Mouse (Mus musculus) liver, embryonic 12.5 days (tissue): Measurements from ENCODE around the gene Gm36210. TPM values are rescaled to one million over a fixed set of nuclear protein-coding genes. Genes with fewer than 3 reads are reported as not detected.
A peak's percentile ranks its signal among the peaks of the same experiment; 100 is the strongest.

ENCODE experiments used
- ATAC-seq: fragments of 200-750 bp; cut with Nextera tagmentation; 2 replicates; pipeline ENCODE4 v1.8.0; 2017; ENCODE audit warnings: moderate number of reproducible peaks, mild to moderate bottlenecking, moderate library complexity
- H3K27ac ChIP-seq: fragments of 300-500 bp; sonication (generic); 2 replicates; pipeline ENCODE4 v1.5.1; 2016; ENCODE audit warnings: mild to moderate bottlenecking
- H3K27me3 ChIP-seq: fragments of 300-500 bp; sonication (generic); replicated peaks from 2 replicates; pipeline ENCODE4 v1.6.1; 2016; ENCODE audit warnings: mild to moderate bottlenecking, moderate library complexity
- H3K36me3 ChIP-seq: fragments of 300-500 bp; sonication (generic); 2 replicates; pipeline ENCODE4 v1.6.1; 2016; ENCODE audit warnings: mild to moderate bottlenecking, moderate library complexity
- H3K4me1 ChIP-seq: fragments of 300-500 bp; sonication (generic); 2 replicates; pipeline ENCODE4 v1.6.1; 2016
- H3K4me2 ChIP-seq: fragments of 300-500 bp; sonication (generic); 2 replicates; pipeline ENCODE4 v1.6.1; 2016; ENCODE audit warnings: mild to moderate bottlenecking, moderate library complexity
- H3K4me3 ChIP-seq: fragments of 300-500 bp; sonication (generic); 2 replicates; pipeline ENCODE4 v1.5.1; 2016; ENCODE audit warnings: mild to moderate bottlenecking, moderate library complexity
- H3K9ac ChIP-seq: fragments of 300-500 bp; sonication (generic); 2 replicates; pipeline ENCODE4 v1.6.1; 2016; ENCODE audit warnings: mild to moderate bottlenecking, moderate library complexity
- H3K9me3 ChIP-seq: fragments of 300-500 bp; sonication (generic); replicated peaks from 2 replicates; pipeline ENCODE4 v1.6.1; 2016; ENCODE audit warnings: mild to moderate bottlenecking, moderate library complexity
- WGBS: fragments of 180-500 bp; shearing (Covaris S2); methylation state at CpG from one replicate; pipeline ENCODE4 v1.1.7; 2016; ENCODE audit not compliant: insufficient replicate concordance; 5-methylcytosine and 5-hydroxymethylcytosine counted together
- polyA plus RNA-seq: library from polyadenylated mRNA; unstranded; fragments of >200 nt; fragmentation: Nextera tagmentation; extraction: Ambion mirVana; gene quantifications from 2 replicates; pipeline ENCODE4 v1.2.1, GENCODE M21; 2016

Gene Gm36210
- polyA plus RNA-seq, 1 experiment from 2014 or later, result not detected

GRCm38 (mm10) chr7:4934160-4934914, 28.0 kb upstream of the Gm36210 start:
- no peak overlapping the region for H3K4me2 ChIP-seq
- H3K9ac ChIP-seq, result no peak overlapping the region
- WGBS, result 54% methylated on average over 4 of the region's 4 CpGs
- no peaks in the 10 kb centered on the region for H3K4me1 ChIP-seq
- peaks cover 7% of the 10 kb centered on the region; the same call in 1 of the 2 replicates for H3K27me3 ChIP-seq
- H3K27ac ChIP-seq, result no peak overlapping the region
- no peak for ATAC-seq
- H3K9me3 ChIP-seq, result no peaks in the 10 kb centered on the region
- H3K4me3 ChIP-seq, result no peak overlapping the region
- no peaks in the 10 kb centered on the region for H3K36me3 ChIP-seq

- H3K9ac ChIP-seq, result no peak overlapping the region
- ATAC-seq, result no peak
- no peaks in the 10 kb centered on the region for H3K36me3 ChIP-seq
- H3K9me3 ChIP-seq, result no peaks in the 10 kb centered on the region
- 54% methylated on average over 12 of the region's 12 CpGs for WGBS
- no peak overlapping the region for H3K4me2 ChIP-seq
- no peaks in the 10 kb centered on the region for H3K4me1 ChIP-seq
- no peak overlapping the region for H3K27ac ChIP-seq
- peaks cover 13% of the 10 kb centered on the region; the same call in 1 of the 2 replicates for H3K27me3 ChIP-seq
- no peak overlapping the region for H3K4me3 ChIP-seq
These were observed 26.8 kb upstream of the Gm36210 start for GRCm38 (mm10) chr7:4933103-4933502.

- 67% methylated on average over 17 of the region's 17 CpGs for WGBS
- no peak for ATAC-seq
- H3K27ac ChIP-seq, result no peak overlapping the region
- H3K4me1 ChIP-seq, result peaks cover 21% of the 10 kb centered on the region
- H3K27me3 ChIP-seq, result peaks cover 56% of the 10 kb centered on the region
- H3K9ac ChIP-seq, result no peak overlapping the region
- no peak overlapping the region for H3K4me3 ChIP-seq
- H3K9me3 ChIP-seq, result no peaks in the 10 kb centered on the region
- no peak overlapping the region for H3K4me2 ChIP-seq
- no peaks in the 10 kb centered on the region for H3K36me3 ChIP-seq
These were observed 22.0 kb upstream of the Gm36210 start for GRCm38 (mm10) chr7:4928323-4928722.

GRCm38 (mm10) chr7:4927711-4928110, 21.4 kb upstream of the Gm36210 start:
- Histone ChIP-seq H3K9ac (no peak overlapping the region), H3K9me3 (no peaks in the 10 kb centered on the region), H3K4me3 (no peak overlapping the region), H3K4me2 (no peak overlapping the region), H3K36me3 (no peaks in the 10 kb centered on the region), H3K4me1 (peaks cover 27% of the 10 kb centered on the region), H3K27ac (no peak overlapping the region), H3K27me3 (peaks cover 59% of the 10 kb centered on the region)
- ATAC-seq, result no peak
- WGBS, result 49% methylated on average over 8 of the region's 8 CpGs

- H3K4me3 ChIP-seq, result no peak overlapping the region
- H3K27me3 ChIP-seq, result peaks cover 68% of the 10 kb centered on the region
- no peak overlapping the region for H3K27ac ChIP-seq
- no peaks in the 10 kb centered on the region for H3K36me3 ChIP-seq
- ATAC-seq, result no peak
- no peak overlapping the region for H3K9ac ChIP-seq
- no peak overlapping the region for H3K4me2 ChIP-seq
- H3K4me1 ChIP-seq, result peaks cover 32% of the 10 kb centered on the region
- H3K9me3 ChIP-seq, result no peaks in the 10 kb centered on the region
- 65% methylated on average over 16 of the region's 16 CpGs for WGBS
These were observed 20.5 kb upstream of the Gm36210 start for GRCm38 (mm10) chr7:4926849-4927248.

GRCm38 (mm10) chr7:4925441-4926381, 19.4 kb upstream of the Gm36210 start, which contains the start of gene Ssc5d:
Gene Ssc5d, plus strand, starts transcription at chr7:4925785.
- Histone ChIP-seq H3K9me3 (no peaks in the 10 kb centered on the region), H3K4me1 (peaks cover 44% of the 10 kb centered on the region), H3K9ac (no peak within 1 kb of the TSS), H3K27me3 (peaks cover 73% of the 10 kb centered on the region), H3K36me3 (peaks cover 3% of the 10 kb centered on the region), H3K4me2 (no peak within 1 kb of the TSS; the same call in 1 of the 2 replicates), H3K27ac (0 out of 2 replicates have a peak within 1 kb of the TSS, but pooled peaks have one; percentile 45), H3K4me3 (no peak within 1 kb of the TSS)
- no peak for ATAC-seq
- WGBS, result 23% methylated on average over 6 of the region's 6 CpGs

- WGBS, result 14% methylated on average over 3 of the region's 4 CpGs
- ATAC-seq, result no peak
- H3K4me2 ChIP-seq, result no peak overlapping the region
- no peaks in the 10 kb centered on the region for H3K9me3 ChIP-seq
- H3K27ac ChIP-seq, result no peak overlapping the region
- H3K4me3 ChIP-seq, result no peak overlapping the region
- peaks cover 73% of the 10 kb centered on the region for H3K27me3 ChIP-seq
- peaks cover 47% of the 10 kb centered on the region for H3K4me1 ChIP-seq
- peaks cover 11% of the 10 kb centered on the region for H3K36me3 ChIP-seq
- H3K9ac ChIP-seq, result no peak overlapping the region
These were observed 18.6 kb upstream of the Gm36210 start for GRCm38 (mm10) chr7:4924891-4925301.

GRCm38 (mm10) chr7:4924483-4924882, 18.2 kb upstream of the Gm36210 start:
- H3K9me3 ChIP-seq, result no peaks in the 10 kb centered on the region
- no peak overlapping the region for H3K4me3 ChIP-seq
- peaks cover 16% of the 10 kb centered on the region for H3K36me3 ChIP-seq
- peak overlapping the region; percentile 56; the same call in 1 of the 2 replicates for H3K4me2 ChIP-seq
- H3K4me1 ChIP-seq, result peaks cover 47% of the 10 kb centered on the region
- H3K9ac ChIP-seq, result peak overlapping the region; percentile 12; the same call in 1 of the 2 replicates
- H3K27me3 ChIP-seq, result peaks cover 73% of the 10 kb centered on the region
- no peak for ATAC-seq
- 5% methylated on average over 4 of the region's 4 CpGs for WGBS
- H3K27ac ChIP-seq, result no peak overlapping the region

- Histone ChIP-seq H3K27ac (peak overlapping the region; percentile 12; the same call in 1 of the 2 replicates), H3K4me3 (peak overlapping the region; percentile 10; the same call in 1 of the 2 replicates), H3K9me3 (no peaks in the 10 kb centered on the region), H3K9ac (peak overlapping the region; percentile 12; the same call in 1 of the 2 replicates), H3K27me3 (peaks cover 70% of the 10 kb centered on the region), H3K4me2 (peak overlapping the region; percentile 56), H3K4me1 (peaks cover 47% of the 10 kb centered on the region), H3K36me3 (peaks cover 23% of the 10 kb centered on the region)
- WGBS, result 7% methylated on average over 37 of the region's 37 CpGs
- no peak for ATAC-seq
These were observed 17.5 kb upstream of the Gm36210 start for GRCm38 (mm10) chr7:4923586-4924364.

- H3K27ac ChIP-seq, result no peak overlapping the region
These were observed 16.7 kb upstream of the Gm36210 start for GRCm38 (mm10) chr7:4922931-4923565.

GRCm38 (mm10) chr7:4922508-4922907, 16.2 kb upstream of the Gm36210 start:
- ATAC-seq, result no peak

More at GRCm38 (mm10) chr7:4922931-4923565, 16.7 kb upstream of the Gm36210 start:
- 4% methylated on average over 14 of the region's 14 CpGs for WGBS
- Histone ChIP-seq H3K9ac (no peak overlapping the region), H3K9me3 (no peaks in the 10 kb centered on the region), H3K4me2 (peak overlapping the region; percentile 56), H3K4me1 (peaks cover 47% of the 10 kb centered on the region), H3K4me3 (peak overlapping the region; percentile 3; the same call in 1 of the 2 replicates), H3K27me3 (peaks cover 66% of the 10 kb centered on the region), H3K36me3 (peaks cover 30% of the 10 kb centered on the region)
- no peak for ATAC-seq

More at GRCm38 (mm10) chr7:4922508-4922907, 16.2 kb upstream of the Gm36210 start:
- Histone ChIP-seq H3K9ac (no peak overlapping the region), H3K4me3 (peak overlapping the region; percentile 3; the same call in 1 of the 2 replicates), H3K36me3 (peaks cover 35% of the 10 kb centered on the region), H3K4me1 (peaks cover 47% of the 10 kb centered on the region), H3K9me3 (no peaks in the 10 kb centered on the region), H3K27me3 (peaks cover 62% of the 10 kb centered on the region), H3K27ac (no peak overlapping the region), H3K4me2 (peak overlapping the region; percentile 56)
- 3% methylated on average over 14 of the region's 14 CpGs for WGBS
